Mouse (Mus musculus): Measurements from ENCODE around the gene Ifi44.

Gene Ifi44

DNA sequence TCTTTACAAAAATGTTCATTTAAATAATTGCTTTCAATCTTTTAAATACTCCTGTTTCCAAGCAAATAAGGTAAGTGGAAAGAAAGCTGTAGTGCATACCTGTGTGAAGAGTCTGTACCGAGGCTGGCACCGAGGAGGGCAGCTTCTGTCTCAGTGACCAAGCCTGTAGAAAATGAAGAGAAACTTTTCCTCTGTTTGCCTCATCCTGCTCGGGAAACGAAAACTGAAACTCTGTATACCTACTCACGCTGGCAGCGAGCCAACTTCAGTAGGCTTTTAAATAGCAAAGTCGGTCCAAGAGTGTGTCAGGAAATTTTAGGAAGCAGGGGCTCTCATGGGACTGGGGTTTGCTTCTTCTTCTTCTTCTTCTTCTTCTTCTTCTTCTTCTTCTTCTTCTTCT lies at the start of gene Ifi44:
Ifi44 (minus strand) TSS at position 224 of the 400 bp plus-strand sequence.
- DNase-seq = no peak

DNA sequence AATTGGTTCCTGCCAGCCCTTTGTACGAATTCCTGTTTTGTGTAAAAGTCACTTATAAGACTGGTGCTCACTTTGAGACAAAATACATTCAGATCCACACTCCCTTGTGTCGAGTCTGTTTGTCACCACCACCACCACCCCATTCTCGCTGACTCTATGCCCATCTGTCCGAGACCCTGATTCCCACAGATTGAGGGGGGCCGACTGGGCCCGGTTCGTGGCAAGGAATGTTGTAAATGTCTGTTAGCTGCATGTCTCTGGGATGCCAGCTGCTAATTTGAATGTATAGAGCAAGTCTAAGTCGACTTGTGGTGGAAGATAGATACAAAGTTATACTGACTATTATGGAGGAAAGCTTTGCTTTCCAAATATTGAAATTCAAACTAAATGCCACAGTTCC lies 38.9 kb upstream of the Ifi44 start:
- no peak for DNase-seq

DNA sequence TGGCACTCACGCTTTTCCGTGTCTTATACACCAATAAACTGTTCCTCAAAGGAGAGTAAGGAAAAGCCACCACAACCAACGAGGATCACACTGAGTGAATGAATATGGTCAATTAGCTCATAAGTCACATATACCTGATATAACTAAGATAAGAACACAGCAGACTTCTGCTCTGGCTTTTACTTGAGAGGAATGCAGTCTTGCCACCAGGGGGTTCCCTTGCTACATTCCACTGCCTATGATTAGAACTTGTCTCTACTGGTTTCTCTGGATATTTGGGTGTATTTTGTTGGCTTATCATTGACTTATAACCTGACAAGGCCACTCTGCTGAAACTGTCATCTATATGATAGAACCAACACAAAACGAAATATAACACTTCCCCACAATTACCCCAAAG lies 25.3 kb upstream of the Ifi44 start:
- DNase-seq = no peak

DNA sequence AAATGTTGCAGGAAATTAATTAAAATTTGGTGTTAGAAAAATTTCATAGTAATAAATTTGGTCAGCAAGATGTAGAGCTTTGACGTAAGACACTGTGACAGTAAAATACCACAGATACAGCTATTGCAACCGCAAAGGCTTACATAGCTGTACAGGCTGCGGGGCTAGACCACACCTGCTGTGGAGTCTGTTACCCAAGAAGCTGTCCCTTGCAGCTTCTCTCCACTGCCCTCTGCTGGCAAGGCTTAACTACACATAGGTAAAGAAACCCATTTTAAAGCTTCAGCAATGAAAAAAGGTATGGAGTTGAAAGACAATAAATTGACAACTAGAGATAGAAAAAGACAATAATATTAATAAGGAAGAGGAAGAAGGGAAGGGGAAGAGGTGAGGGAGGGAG lies 21.3 kb upstream of the Ifi44 start:
- DNase-seq = no peak

DNA sequence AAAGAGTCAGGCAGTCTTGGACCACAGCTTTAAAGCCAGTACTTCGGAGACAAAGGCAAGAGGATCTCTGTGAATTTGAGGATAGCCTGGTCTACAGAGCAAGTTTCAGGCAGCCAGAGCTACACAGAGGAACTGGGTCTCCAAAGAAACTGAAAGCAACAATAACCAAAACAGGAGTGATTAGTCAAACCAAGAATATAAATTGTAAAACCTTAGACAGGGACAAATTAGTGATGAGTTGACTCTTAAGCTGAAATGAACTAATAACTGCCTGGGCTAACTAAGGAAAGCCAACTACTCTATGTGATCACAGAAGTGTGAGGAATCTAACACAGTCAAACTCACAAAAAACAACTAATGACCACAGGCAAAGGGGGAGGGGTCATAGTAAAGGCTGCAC lies 1.2 kb downstream of the Ifi44 start:
- no peak for DNase-seq

DNA sequence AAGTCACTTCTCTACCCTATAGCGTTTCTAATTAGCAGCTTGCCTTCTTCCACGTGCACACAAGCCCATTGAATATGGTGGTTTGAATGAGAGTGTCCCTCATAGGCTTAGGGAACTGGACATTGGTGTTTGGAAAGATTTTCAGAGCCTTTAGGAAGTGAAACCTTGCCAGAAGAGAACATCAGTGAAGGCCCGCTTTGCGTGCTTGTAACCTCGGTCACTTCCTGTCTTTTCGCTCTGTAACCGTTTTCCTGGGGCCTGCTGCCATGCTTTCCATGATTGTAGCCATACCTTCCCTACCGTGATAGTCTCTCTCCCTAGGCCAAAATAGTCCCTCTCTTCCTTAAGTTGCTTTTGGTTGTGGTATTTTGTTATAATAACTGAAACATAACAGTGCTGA lies 3.7 kb downstream of the Ifi44 start:
- no peak for DNase-seq

DNA sequence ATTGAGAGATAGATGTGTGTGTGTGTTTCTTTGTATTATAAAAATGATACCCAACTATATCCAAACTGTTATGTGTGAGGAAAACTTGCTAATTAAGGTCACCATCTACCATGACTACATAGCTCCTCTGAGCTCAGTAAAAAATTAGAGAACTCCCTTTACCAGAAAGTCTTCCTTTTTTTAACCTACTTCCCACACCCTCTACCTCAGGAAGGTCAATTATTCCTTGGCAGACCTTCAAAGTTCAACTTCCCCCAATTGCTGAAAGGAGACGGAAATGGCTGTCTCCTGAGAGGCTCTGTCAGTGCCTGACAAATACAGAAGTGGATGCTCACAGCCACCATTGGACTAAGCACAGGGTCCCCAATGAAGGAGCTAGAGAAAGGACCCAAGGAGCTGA lies 7.5 kb downstream of the Ifi44 start:
- no peak for DNase-seq

DNA sequence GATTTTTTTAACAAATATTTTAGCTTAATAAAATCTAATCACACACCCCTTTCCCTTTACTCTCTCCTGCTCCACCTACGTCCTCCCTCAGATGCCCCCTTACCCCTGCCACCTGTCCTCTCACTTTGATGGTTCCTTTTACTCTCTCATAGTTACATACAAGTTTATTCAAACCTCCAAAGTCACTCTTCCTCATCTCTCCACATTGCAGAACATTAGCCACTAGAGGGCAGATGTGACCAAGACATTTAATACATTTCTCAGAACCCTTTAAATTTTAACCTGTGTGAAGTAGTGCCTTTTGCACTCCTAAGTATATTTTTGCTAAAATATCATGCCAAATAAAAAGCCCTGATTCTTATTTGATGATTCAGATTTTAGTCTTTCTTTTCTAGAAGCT lies 33.5 kb downstream of the Ifi44 start:
- no peak for DNase-seq

DNA sequence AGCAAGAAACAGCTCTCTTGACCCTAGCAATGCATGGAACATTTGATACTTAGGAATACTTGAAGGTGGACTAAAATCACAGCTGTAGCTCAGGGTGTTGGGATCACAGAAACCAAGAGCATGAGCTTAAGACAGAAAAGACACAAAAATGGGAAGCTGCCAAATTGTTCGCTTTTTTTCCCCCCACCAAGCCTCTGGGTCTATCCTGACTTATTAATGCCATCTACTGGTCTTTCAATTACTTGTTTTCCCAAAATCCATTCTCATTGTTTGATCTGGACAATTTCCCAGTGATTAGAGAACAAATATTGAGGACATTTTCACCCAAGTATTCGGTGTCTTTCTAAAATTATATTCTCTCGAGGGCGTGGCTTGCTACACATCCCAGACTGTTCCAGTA lies 42.4 kb downstream of the Ifi44 start:
- no peak for DNase-seq
